Mouse (Mus musculus) heart, embryonic 11.5 days (tissue): ENCODE measurements around the gene Pnpla5. TPM values are rescaled to one million over a fixed set of nuclear protein-coding genes. Genes with fewer than 3 reads are reported as not detected.
"Not testable (repeated sequence)": the region's sequence is repeated elsewhere in the genome, so short reads cannot be mapped to it uniquely, and the experiment has no call there.

Source experiments
- ATAC-seq: fragments of 200-750 bp; cut with Nextera tagmentation; replicated peaks from 2 replicates; pipeline ENCODE4 v1.8.0; 2017; ENCODE audit warnings: moderate library complexity; ENCODE audit not compliant: insufficient number of reproducible peaks, low FRiP score, low TSS enrichment
- H3K27ac ChIP-seq: fragments of 300-500 bp; sonication (generic); 2 replicates; pipeline ENCODE4 v1.5.1; 2014; ENCODE audit warnings: mild to moderate bottlenecking, low read depth, low read length
- H3K27me3 ChIP-seq: fragments of 300-500 bp; sonication (generic); 2 replicates; pipeline ENCODE4 v1.6.1; 2014; ENCODE audit warnings: mild to moderate bottlenecking, low read length, mixed read lengths; ENCODE audit not compliant: control insufficient read depth, insufficient read depth
- H3K36me3 ChIP-seq: fragments of 300-500 bp; sonication (generic); 2 replicates; pipeline ENCODE4 v1.6.1; 2014; ENCODE audit warnings: mild to moderate bottlenecking, low read length, moderate library complexity, mixed read lengths; ENCODE audit not compliant: control insufficient read depth, insufficient read depth
- H3K4me1 ChIP-seq: fragments of 300-500 bp; sonication (generic); 2 replicates; pipeline ENCODE4 v1.6.1; 2014; ENCODE audit warnings: low read length; ENCODE audit not compliant: control insufficient read depth, insufficient read depth
- H3K4me2 ChIP-seq: fragments of 300-500 bp; sonication (generic); 2 replicates; pipeline ENCODE4 v1.6.1; 2014; ENCODE audit warnings: mild to moderate bottlenecking, moderate library complexity
- H3K4me3 ChIP-seq: fragments of 300-500 bp; sonication (generic); 2 replicates; pipeline ENCODE4 v1.5.1; 2014; ENCODE audit warnings: low read depth, low read length
- H3K9ac ChIP-seq: fragments of 300-500 bp; sonication (generic); 2 replicates; pipeline ENCODE4 v1.6.1; 2014; ENCODE audit warnings: mild to moderate bottlenecking, low read depth, low read length, moderate library complexity
- H3K9me3 ChIP-seq: fragments of 300-500 bp; sonication (generic); replicated peaks from 2 replicates; pipeline ENCODE4 v1.6.1; 2016; ENCODE audit warnings: low read length; ENCODE audit not compliant: control insufficient read depth
- WGBS: fragments of 180-500 bp; shearing (Covaris S2); extraction: QIAGEN DNeasy Blood & Tissue Kit; methylation state at CpG from one replicate; pipeline ENCODE4 v1.1.7; 2014; ENCODE audit not compliant: insufficient replicate concordance; 5-methylcytosine and 5-hydroxymethylcytosine counted together
- polyA plus RNA-seq: library from polyadenylated mRNA; unstranded; fragments of >200 nt; fragmentation: Nextera tagmentation; extraction: Ambion mirVana; gene quantifications from 2 replicates; pipeline ENCODE4 v1.2.1, GENCODE M21; 2014

Gene Pnpla5
- polyA plus RNA-seq, 1 experiment from 2014 or later = not detected

DNA sequence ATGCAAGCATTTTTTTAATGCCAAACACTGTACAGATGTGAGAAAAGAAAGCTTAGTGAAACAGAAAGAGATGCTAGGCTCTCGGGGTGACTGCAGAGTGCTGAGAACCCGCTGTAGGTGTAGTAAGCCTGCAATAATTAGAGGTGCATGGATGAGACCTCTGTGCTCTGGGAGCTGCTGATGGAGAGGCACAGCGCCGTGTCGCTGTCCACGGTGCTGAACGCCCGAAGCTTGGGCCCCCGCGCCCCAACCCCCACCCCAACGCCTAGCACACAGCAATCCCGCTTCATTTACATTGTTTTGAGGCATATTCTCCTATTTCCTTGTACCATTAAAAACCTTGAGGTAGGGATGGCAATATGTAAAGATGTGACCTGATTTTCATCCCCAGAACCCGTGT lies 14.1 kb downstream of the Pnpla5 start:
- 5% methylated on average over 13 of the region's 13 CpGs for WGBS
- no peaks in the 10 kb centered on the region for H3K4me1 ChIP-seq

DNA sequence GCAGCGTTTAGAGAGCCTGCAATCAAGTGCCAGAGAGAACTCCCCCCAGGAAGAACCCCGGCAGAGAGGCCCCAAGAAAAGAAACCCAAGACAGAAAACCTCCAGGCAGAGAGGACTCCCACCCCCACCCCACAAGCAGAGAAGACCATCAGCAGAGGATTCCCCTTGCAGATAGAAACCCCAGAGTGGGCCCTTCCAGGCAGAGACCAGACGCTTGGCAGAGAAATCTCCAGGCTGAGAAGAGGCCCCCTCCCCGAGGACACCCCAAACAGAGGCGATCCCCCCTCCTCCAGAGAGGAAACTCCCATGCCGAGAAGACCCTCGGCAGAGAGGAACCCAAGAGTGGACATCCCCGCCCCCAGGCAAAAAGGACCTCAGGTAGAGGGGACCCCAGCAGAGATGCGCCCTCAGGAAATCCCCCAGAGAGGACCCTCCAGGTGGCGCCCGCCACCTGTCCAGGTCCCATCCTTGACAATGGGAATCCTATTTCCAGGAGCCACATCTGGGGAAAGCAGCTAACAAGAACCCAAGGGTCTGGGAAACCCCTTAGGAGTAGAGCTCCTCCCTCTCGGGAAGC lies 17.0 kb downstream of the Pnpla5 start:
- no peak overlapping the region for H3K27ac ChIP-seq
- H3K36me3 ChIP-seq = no peaks in the 10 kb centered on the region
- no peak for ATAC-seq
- no peaks in the 10 kb centered on the region for H3K9me3 ChIP-seq
- H3K9ac ChIP-seq = no peak overlapping the region
- 8% methylated on average over 12 of the region's 12 CpGs for WGBS
- H3K4me1 ChIP-seq = no peaks in the 10 kb centered on the region
- H3K4me3 ChIP-seq = peak overlapping the region; percentile 50
- H3K27me3 ChIP-seq = peaks cover 46% of the 10 kb centered on the region
- peak overlapping the region; percentile 73 for H3K4me2 ChIP-seq

More for the DNA sequence above, 14.1 kb downstream of the Pnpla5 start:
- H3K9me3 ChIP-seq = no peaks in the 10 kb centered on the region
- no peak for ATAC-seq
- no peak overlapping the region for H3K4me2 ChIP-seq
- no peaks in the 10 kb centered on the region for H3K36me3 ChIP-seq
- H3K4me3 ChIP-seq = no peak overlapping the region
- H3K27me3 ChIP-seq = peaks cover 38% of the 10 kb centered on the region
- H3K27ac ChIP-seq = no peak overlapping the region
- no peak overlapping the region for H3K9ac ChIP-seq

DNA sequence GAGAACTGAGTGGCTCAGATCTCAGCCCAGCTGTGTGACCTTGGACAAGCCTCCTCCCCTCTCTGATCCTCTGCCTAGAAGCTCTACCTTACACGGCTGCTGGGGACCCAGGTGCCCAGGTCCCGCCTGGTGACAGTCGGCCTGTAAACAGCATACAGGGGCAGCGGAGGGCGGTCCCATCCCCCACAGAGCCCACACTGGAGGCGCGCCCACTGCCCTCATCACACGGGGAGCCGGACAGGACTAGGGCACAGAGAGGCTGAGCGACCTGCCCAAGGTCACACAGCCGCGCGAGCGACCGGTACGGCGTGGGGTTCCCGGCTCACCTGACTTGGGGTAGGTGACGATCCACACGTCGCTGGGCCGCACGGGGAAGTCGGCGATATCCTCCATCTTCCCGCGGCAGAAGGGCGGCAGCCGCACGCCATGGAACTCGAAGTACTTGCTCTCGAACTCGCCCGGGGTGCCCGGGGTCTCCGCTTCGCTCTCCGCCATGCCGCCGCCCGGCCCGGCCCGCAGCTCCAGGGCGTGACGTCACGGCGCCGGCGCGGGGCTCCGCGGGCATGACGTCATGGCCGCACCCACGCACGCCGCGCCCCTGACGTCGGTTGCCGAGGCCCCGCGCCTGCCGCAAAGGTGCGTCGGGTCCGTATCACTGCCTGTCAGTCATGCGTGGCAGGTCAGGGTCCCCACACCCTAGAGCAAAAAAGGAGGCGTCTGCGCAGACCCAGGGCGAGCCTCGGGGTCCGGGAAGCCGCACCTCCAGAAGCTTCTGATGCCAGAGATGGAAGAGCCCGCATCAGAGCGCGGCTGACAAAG lies 17.7 kb downstream of the Pnpla5 start, which contains the start of gene Sult4a1:
Gene Sult4a1, minus strand, starts transcription at position 650 of the 819 bp plus-strand sequence.
- Histone ChIP-seq H3K4me1 (no peaks in the 10 kb centered on the region), H3K9ac (0 out of 2 replicates have a peak within 1 kb of the TSS, but pooled peaks have one; percentile 40), H3K27ac (no peak within 1 kb of the TSS), H3K36me3 (no peaks in the 10 kb centered on the region), H3K4me2 (peak within 1 kb of the TSS; percentile 73), H3K4me3 (peak within 1 kb of the TSS; percentile 50), H3K9me3 (no peaks in the 10 kb centered on the region), H3K27me3 (peaks cover 46% of the 10 kb centered on the region)
- no peak for ATAC-seq
- WGBS = 2% methylated on average over 77 of the region's 77 CpGs

DNA sequence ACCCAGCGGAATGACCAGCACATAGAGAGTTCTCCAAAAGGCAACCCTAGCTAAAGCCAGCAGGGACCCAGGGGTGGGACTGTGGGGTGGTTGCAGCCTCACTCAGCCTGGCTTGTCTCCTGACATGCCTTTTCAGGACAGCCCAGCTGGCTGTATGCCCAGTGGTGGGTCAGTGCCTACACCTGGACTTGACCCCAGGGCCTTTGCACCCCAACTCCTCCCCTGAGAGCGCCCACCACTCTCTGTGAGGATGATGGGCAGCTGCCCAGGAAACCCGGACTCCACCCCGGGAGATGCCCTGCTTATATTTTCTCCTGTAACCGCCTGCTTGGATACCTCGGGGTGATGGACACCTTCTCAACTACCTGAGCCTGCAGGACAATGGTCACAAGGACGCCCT lies 18.3 kb downstream of the Pnpla5 start:
- Histone ChIP-seq H3K4me2 (no peak overlapping the region), H3K9ac (no peak overlapping the region), H3K4me3 (no peak overlapping the region), H3K4me1 (no peaks in the 10 kb centered on the region), H3K27me3 (peaks cover 46% of the 10 kb centered on the region), H3K36me3 (no peaks in the 10 kb centered on the region), H3K9me3 (no peaks in the 10 kb centered on the region), H3K27ac (no peak overlapping the region)
- 71% methylated on average over 7 of the region's 7 CpGs for WGBS
- ATAC-seq = no peak

DNA sequence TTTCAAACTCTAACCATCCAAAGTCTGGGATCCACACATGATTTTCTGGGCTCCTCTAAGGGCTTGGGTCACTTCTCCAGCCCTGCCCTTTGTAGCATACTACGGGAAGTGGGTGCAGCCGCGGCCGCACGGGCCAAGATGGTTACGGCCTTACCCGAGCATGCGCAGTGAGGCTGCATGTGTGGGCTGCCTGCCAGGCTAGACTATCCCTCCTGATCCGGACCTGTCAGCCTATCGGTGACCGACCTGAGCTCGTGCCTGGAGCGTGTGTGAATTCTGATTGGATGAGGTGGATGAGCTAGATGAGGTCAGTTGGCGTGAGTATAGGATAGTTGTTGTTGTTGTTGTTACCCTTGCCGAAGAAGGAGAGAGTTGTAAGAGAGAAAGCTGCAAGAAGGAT lies 25.4 kb downstream of the Pnpla5 start:
- H3K9ac ChIP-seq, H3K9me3 ChIP-seq, ATAC-seq, H3K27me3 ChIP-seq, H3K4me2 ChIP-seq, H3K27ac ChIP-seq, H3K4me3 ChIP-seq, H3K36me3 ChIP-seq, H3K4me1 ChIP-seq: not testable (repeated sequence)
- WGBS = 76% methylated on average over 15 of the region's 15 CpGs

DNA sequence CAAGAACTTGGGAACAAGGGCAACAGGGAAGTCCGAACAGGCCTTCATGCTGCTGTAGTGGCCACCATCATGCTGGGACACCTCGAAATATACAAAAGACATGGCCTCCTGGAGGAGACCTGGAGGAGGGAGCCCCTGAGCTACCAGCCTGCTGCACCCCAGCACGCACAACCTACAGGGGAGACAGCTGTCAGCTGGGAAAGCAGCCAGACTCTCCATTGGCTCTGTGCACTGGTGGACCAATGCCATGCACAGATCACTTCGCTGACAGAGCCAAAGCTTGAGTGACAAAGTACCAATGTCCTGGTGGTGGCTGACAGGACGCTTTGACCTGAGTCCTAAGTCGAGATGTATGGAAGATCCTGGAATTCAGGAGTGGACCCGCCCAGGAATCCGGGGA lies 26.9 kb downstream of the Pnpla5 start:
- no peak overlapping the region for H3K9ac ChIP-seq
- 76% methylated on average over 8 of the region's 8 CpGs for WGBS
- no peak overlapping the region for H3K4me2 ChIP-seq
- H3K4me3 ChIP-seq = no peak overlapping the region
- no peak overlapping the region for H3K27ac ChIP-seq
- H3K4me1 ChIP-seq = no peaks in the 10 kb centered on the region
- no peaks in the 10 kb centered on the region for H3K36me3 ChIP-seq
- peaks cover 3% of the 10 kb centered on the region; the same call in 1 of the 2 replicates for H3K27me3 ChIP-seq
- no peaks in the 10 kb centered on the region for H3K9me3 ChIP-seq
- no peak for ATAC-seq

DNA sequence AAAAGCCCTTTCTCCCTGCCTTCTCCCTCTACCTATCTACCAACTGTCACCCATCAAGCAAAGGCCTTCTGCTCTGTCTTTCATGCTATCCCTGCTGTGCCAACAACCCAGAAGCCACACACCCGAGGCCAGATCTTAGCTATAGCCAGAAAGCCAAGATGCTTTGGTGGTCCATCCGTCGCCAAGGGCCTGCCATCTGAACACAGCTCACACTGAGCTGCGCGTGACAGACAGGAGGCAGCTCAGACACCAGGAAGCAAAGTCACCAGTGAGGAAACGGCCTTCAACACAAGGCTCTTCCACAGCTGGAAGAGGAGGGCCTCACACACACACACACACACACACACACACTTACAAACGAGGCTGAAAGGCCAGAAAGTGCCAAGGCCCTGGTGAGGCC lies 28.1 kb downstream of the Pnpla5 start:
- ATAC-seq = no peak
- H3K4me1 ChIP-seq = no peaks in the 10 kb centered on the region
- no peak overlapping the region for H3K4me3 ChIP-seq
- H3K9me3 ChIP-seq = no peaks in the 10 kb centered on the region
- H3K27me3 ChIP-seq = peaks cover 3% of the 10 kb centered on the region; the same call in 1 of the 2 replicates
- no peak overlapping the region for H3K9ac ChIP-seq
- H3K4me2 ChIP-seq = no peak overlapping the region
- WGBS = 52% methylated on average over 7 of the region's 7 CpGs
- no peak overlapping the region for H3K27ac ChIP-seq
- H3K36me3 ChIP-seq = no peaks in the 10 kb centered on the region

DNA sequence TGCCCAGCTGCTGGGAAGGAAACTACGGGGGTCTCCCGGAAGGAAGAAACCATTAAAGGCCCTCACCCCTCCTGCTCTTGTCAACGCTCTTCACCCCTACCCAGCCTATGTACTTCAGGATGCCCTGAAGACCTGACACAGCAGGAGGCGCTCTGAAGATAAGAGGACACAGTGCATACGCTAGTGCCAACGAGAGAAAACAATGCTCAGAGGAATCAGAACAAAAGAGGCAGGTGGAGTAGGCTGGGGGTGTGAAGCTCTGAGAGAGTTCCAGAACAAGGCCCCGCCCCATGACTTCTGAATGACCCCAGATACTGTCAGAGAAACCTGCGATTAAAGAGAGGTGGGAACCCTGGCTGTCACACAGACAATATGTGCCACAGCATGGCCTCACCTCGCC lies 36.2 kb downstream of the Pnpla5 start:
- Histone ChIP-seq H3K4me3 (no peak overlapping the region), H3K36me3 (no peaks in the 10 kb centered on the region), H3K27me3 (peaks cover 3% of the 10 kb centered on the region; the same call in 1 of the 2 replicates), H3K4me1 (no peaks in the 10 kb centered on the region), H3K9me3 (no peaks in the 10 kb centered on the region), H3K4me2 (no peak overlapping the region), H3K9ac (no peak overlapping the region), H3K27ac (no peak overlapping the region)
- 48% methylated on average over 9 of the region's 9 CpGs for WGBS
- no peak for ATAC-seq
